8 mouse cellular contexts compared by ENCODE assay signal in the genomic region with DNA sequence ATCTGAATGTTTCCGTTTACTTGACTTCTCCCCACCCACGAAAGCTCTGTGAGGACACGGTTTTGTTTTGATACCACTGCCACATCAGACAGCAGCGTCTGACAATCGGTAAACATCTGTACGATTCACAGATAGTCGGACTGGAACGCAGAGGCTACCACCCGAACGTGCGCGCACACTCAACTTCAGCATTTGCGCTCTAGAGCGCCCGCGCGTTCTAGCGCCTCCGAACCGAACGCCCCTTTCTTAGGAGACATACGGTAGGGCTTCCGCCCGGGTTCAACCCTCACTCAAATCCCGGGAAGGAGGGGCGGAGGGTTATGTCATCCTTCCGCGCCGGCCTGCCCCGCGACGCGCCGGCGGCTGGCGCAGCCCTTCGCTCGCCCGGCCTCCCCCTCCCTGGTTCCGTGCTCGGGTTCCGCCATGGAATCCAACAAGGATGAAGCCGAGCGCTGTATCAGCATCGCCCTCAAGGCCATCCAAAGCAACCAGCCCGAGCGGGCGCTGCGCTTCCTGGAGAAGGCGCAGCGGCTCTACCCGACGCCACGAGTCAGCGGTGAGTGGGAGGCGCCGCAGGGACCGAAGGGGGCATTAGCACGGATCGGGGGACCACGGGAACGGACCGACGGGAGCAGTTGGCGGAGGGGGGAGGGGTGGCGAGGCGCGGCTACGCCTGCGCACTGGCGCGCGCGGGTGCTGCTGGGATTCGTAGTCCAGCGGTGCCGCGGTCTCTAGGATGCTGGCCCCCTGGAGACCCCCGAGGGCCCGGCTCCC. TPM values are rescaled to one million over a fixed set of nuclear protein-coding genes. Genes with fewer than 3 reads are reported as not detected.
DNase-seq lines count a peak whose midpoint lies in the region; ATAC-seq and TF ChIP-seq lines count a peak whose summit lies in the region.

Gene Dnajb12 (plus strand): TSS at position 302 of the 774 bp plus-strand sequence.

- H3K4me2 ChIP-seq in forebrain, embryonic 15.5 days (replicated peaks) = peak within 1 kb of the TSS; percentile 85

- peak within 1 kb of the TSS; percentile 88 for H3K9ac ChIP-seq in ES-Bruce4 (ENCODE audit: low read depth, poor library complexity, severe bottlenecking)
- H3K9ac ChIP-seq in forebrain, embryonic 15.5 days (replicated peaks) = peak within 1 kb of the TSS; percentile 97

- H3K36me3 ChIP-seq in ES-Bruce4 (ENCODE audit: control insufficient read depth, insufficient read depth, low read length, poor library complexity, severe bottlenecking) = no peaks in the 10 kb centered on the region
- H3K36me3 ChIP-seq in forebrain, embryonic 15.5 days = no peaks in the 10 kb centered on the region

- H3K4me1 ChIP-seq in ES-Bruce4 (ENCODE audit: control insufficient read depth, insufficient read depth, low read length) = no peaks in the 10 kb centered on the region
- peaks cover 16% of the 10 kb centered on the region for H3K4me1 ChIP-seq in forebrain, embryonic 15.5 days
- no peaks in the 10 kb centered on the region for H3K4me1 ChIP-seq in lung, adult 2 months (ENCODE audit: control insufficient read depth, insufficient read depth, low read length)

- TF ChIP-seq CTCF in ES-Bruce4 (IDR thresholded peaks at IDR 0.05; ENCODE audit: low read depth, low read length) = no peak
- no peak for TF ChIP-seq CTCF in lung, adult 2 months (IDR thresholded peaks at IDR 0.05; ENCODE audit: insufficient read depth, low read length)

- no peaks in the 10 kb centered on the region for H3K9me3 ChIP-seq in ES-Bruce4 (replicated peaks; ENCODE audit: control insufficient read depth, insufficient read depth, low read length, poor library complexity, severe bottlenecking)
- H3K9me3 ChIP-seq in forebrain, embryonic 15.5 days = no peaks in the 10 kb centered on the region

- H3K27ac ChIP-seq in ES-Bruce4 (ENCODE audit: insufficient read depth, low read length) = peak within 1 kb of the TSS; percentile 78
- H3K27ac ChIP-seq in forebrain, embryonic 15.5 days (replicated peaks) = peak within 1 kb of the TSS; percentile 100

- ATAC-seq in cerebellum, adult (ENCODE audit: insufficient number of reproducible peaks, low FRiP score, low TSS enrichment) = peak; percentile 85
- peak; percentile 94 for ATAC-seq in forebrain, embryonic 15.5 days (replicated peaks)
- peak; percentile 93 for ATAC-seq in neutrophil, adult 5-6 weeks (ENCODE audit: extremely low read depth, insufficient number of reproducible peaks, low FRiP score, poor library complexity, severe bottlenecking)

- TF ChIP-seq EP300 in ES-Bruce4 (IDR thresholded peaks at IDR 0.05; ENCODE audit: insufficient read depth, low read depth, low read length) = peak; percentile 31; the same call in 1 of the 2 replicates

- no peak for TF ChIP-seq POLR2A in ES-Bruce4 (IDR thresholded peaks at IDR 0.05; ENCODE audit: insufficient read depth, low read length)
- peak; percentile 52; the same call in 1 of the 2 replicates for TF ChIP-seq POLR2A in lung, adult 2 months (IDR thresholded peaks at IDR 0.05; ENCODE audit: borderline replicate concordance, extremely low read depth, low read depth, low read length)

- peak; percentile 86 for DNase-seq in heart, postnatal 25 days (ENCODE audit: low spot score)
- peak; percentile 93 to 97 for DNase-seq in layer of hippocampus, adult 18-20 months (ENCODE audit: low spot score in 2 of 2)
- DNase-seq in lung, adult 2 months = peak; percentile 95
- peak; percentile 87 to 91 for DNase-seq in thymus, adult 18-20 months

- intact Hi-C loops in heart, postnatal 25 days (cut with DNase I) = no loop called here

- WGBS in forebrain, embryonic 15.5 days = 0% methylated on average over 80 of the region's 80 CpGs
- under 1% methylated on average over 80 of the region's 80 CpGs for WGBS in lung, adult 2 months

- H3K4me3 ChIP-seq in ES-Bruce4 (ENCODE audit: low read depth, low read length) = peak within 1 kb of the TSS; percentile 85
- peak within 1 kb of the TSS; percentile 82 for H3K4me3 ChIP-seq in forebrain, embryonic 15.5 days
- H3K4me3 ChIP-seq in lung, adult 2 months (replicated peaks; ENCODE audit: extremely low read depth, low read depth, low read length) = peak within 1 kb of the TSS; percentile 98

- no peaks in the 10 kb centered on the region for H3K27me3 ChIP-seq in ES-Bruce4 (ENCODE audit: control insufficient read depth, insufficient read depth, low read length, poor library complexity, severe bottlenecking)
- no peaks in the 10 kb centered on the region for H3K27me3 ChIP-seq in forebrain, embryonic 15.5 days

RNA-seq across cellular contexts. Expression of gene Dnajb12, which starts in this region (rescaled TPM):
- polyA plus RNA-seq in ES-Bruce4 (2011; ENCODE audit: insufficient read depth, insufficient read length, low read depth, missing spikeins) = 29.3 and 29.6 TPM in 2 replicates
- 16.9 and 17.5 TPM in 2 replicates for polyA plus RNA-seq in forebrain, embryonic 15.5 days (2015; fragmentation: Nextera tagmentation; extraction: Ambion mirVana)
- 10 to 100 TPM; 34.5 to 35.9 TPM for total RNA-seq in heart, postnatal 25 days (2021)
- 10 to 100 TPM; 52.7 to 53.2 TPM for total RNA-seq in layer of hippocampus, adult 18-20 months (2021)
- polyA plus RNA-seq in lung, adult 2 months (2012; rRNA removed) = 49.5 and 57.2 TPM in 2 replicates
- total RNA-seq in neutrophil, adult 5-6 weeks (2017) = 24.7 and 32.5 TPM in 2 replicates

Comparison
In these comparisons a context has a peak if more than half of its experiments do, and no peak if none do; other contexts are left out.
1. Peak in every context shown above with its lines: DNase-seq, ATAC-seq, H3K4me3 ChIP-seq and H3K27ac ChIP-seq.